Mouse (Mus musculus) MEL (cell line): ENCODE measurements around the gene Trappc6a. TPM values are rescaled to one million over a fixed set of nuclear protein-coding genes. Genes with fewer than 3 reads are reported as not detected.

Source experiments
- DNase-seq: peaks from one replicate; pipeline ENCODE4 v3.0.0; 2011; ENCODE audit warnings: low read depth, low spot score
- H3K27ac ChIP-seq: 2 replicates; pipeline ENCODE4 v1.5.1; 2012; ENCODE audit warnings: low read depth, mild to moderate bottlenecking, control low read depth, low read length, moderate library complexity; ENCODE audit not compliant: control insufficient read depth
- H3K27me3 ChIP-seq, 2 experiments: fragments of 150-350 bp in 1 of 2; sonication (generic) in 1 of 2; 2 replicates each; pipeline ENCODE4 v1.6.1; 2012; ENCODE audit warnings: low read length in 2 of 2, mild to moderate bottlenecking in 2 of 2, improper control_type of control experiment in 1 of 2, moderate library complexity in 1 of 2; ENCODE audit not compliant: insufficient read depth in 2 of 2, control insufficient read depth in 1 of 2
- H3K36me3 ChIP-seq, 2 experiments: 2 replicates each; pipeline ENCODE4 v1.6.1; 2012 to 2014; ENCODE audit warnings: low read length in 2 of 2, improper control_type of control experiment in 1 of 2, inconsistent platforms in 1 of 2, mild to moderate bottlenecking in 1 of 2; ENCODE audit not compliant: insufficient read depth in 2 of 2, control insufficient read depth in 1 of 2
- H3K4me1 ChIP-seq, 2 experiments: fragments of 150-350 bp in 1 of 2; sonication (generic) in 1 of 2; 2 replicates each; pipeline ENCODE4 v1.6.1; 2012; ENCODE audit warnings: low read length in 2 of 2, improper control_type of control experiment in 1 of 2, mild to moderate bottlenecking in 1 of 2; ENCODE audit not compliant: insufficient read depth in 2 of 2, control insufficient read depth in 1 of 2
- H3K4me3 ChIP-seq, 2 experiments: fragments of 150-350 bp in 1 of 2; sonication (generic) in 1 of 2; 2 replicates each; pipeline ENCODE4 v1.5.1; 2012; ENCODE audit warnings: low read depth in 2 of 2, low read length in 2 of 2, mild to moderate bottlenecking in 2 of 2, moderate library complexity in 2 of 2, control low read depth in 1 of 2, improper control_type of control experiment in 1 of 2; ENCODE audit not compliant: control insufficient read depth in 1 of 2, insufficient read depth in 1 of 2
- H3K79me2 ChIP-seq: 2 replicates; pipeline ENCODE4 v1.6.1; 2012; ENCODE audit warnings: mild to moderate bottlenecking, low read length, moderate library complexity; ENCODE audit not compliant: control insufficient read depth, poor library complexity, insufficient read depth
- H3K9ac ChIP-seq: 2 replicates; pipeline ENCODE4 v1.6.1; 2012; ENCODE audit warnings: low read depth, mild to moderate bottlenecking, control low read depth, low read length, moderate library complexity; ENCODE audit not compliant: control insufficient read depth, poor library complexity, severe bottlenecking
- H3K9me3 ChIP-seq: fragments of 150-350 bp; sonication (generic); replicated peaks from 2 replicates; pipeline ENCODE4 v1.6.1; 2012; ENCODE audit warnings: mild to moderate bottlenecking, low read length, improper control_type of control experiment, moderate library complexity; ENCODE audit not compliant: insufficient read depth
- BHLHE40 ChIP-seq: IDR thresholded peaks from 2 replicates; pipeline ENCODE4 v1.6.1; 2012; ENCODE audit warnings: low read depth, mild to moderate bottlenecking, inconsistent platforms, low read length, improper control_type of control experiment, borderline replicate concordance
- CHD1 ChIP-seq: IDR thresholded peaks from 2 replicates; pipeline ENCODE4 v1.6.1; 2012; ENCODE audit warnings: low read depth, mild to moderate bottlenecking, inconsistent platforms, low read length, improper control_type of control experiment
- EP300 ChIP-seq, 2 experiments: IDR thresholded peaks; 2 replicates each; pipeline ENCODE4 v1.6.1; 2011; ENCODE audit warnings: improper control_type of control experiment in 2 of 2, low read length in 2 of 2, low read depth in 1 of 2, mild to moderate bottlenecking in 1 of 2
- HCFC1 ChIP-seq: IDR thresholded peaks from 2 replicates; pipeline ENCODE4 v1.6.1; 2012; ENCODE audit warnings: low read depth, mild to moderate bottlenecking, inconsistent platforms, low read length, improper control_type of control experiment, moderate library complexity
- MAZ ChIP-seq: IDR thresholded peaks from 2 replicates; pipeline ENCODE4 v1.6.1; 2012; ENCODE audit warnings: low read depth, mild to moderate bottlenecking, inconsistent platforms, low read length, improper control_type of control experiment
- MXI1 ChIP-seq: IDR thresholded peaks from 2 replicates; pipeline ENCODE4 v1.6.1; 2011; ENCODE audit warnings: mild to moderate bottlenecking, low read depth, low read length, improper control_type of control experiment
- MYC ChIP-seq: IDR thresholded peaks from 2 replicates; pipeline ENCODE4 v1.6.1; 2011; ENCODE audit warnings: low read depth, mild to moderate bottlenecking, low read length, improper control_type of control experiment, moderate library complexity
- NRF1 ChIP-seq: IDR thresholded peaks from 2 replicates; pipeline ENCODE4 v1.6.1; 2014; ENCODE audit warnings: low read depth, mild to moderate bottlenecking, inconsistent platforms, low read length, improper control_type of control experiment, moderate library complexity; ENCODE audit not compliant: poor library complexity, insufficient read depth, severe bottlenecking
- POLR2AphosphoS5 ChIP-seq: IDR thresholded peaks from 2 replicates; pipeline ENCODE4 v1.6.1; 2012; ENCODE audit warnings: low read depth, borderline replicate concordance, mild to moderate bottlenecking, inconsistent platforms, low read length, moderate library complexity, mixed read lengths
- RAD21 ChIP-seq: IDR thresholded peaks from 2 replicates; pipeline ENCODE4 v1.6.1; 2011; ENCODE audit warnings: mild to moderate bottlenecking, low read depth, low read length, improper control_type of control experiment
- SIN3A ChIP-seq: IDR thresholded peaks from 2 replicates; pipeline ENCODE4 v1.6.1; 2012; ENCODE audit warnings: low read length, improper control_type of control experiment, inconsistent platforms
- TBP ChIP-seq: IDR thresholded peaks from 2 replicates; pipeline ENCODE4 v1.8.0; 2011; ENCODE audit warnings: low read depth, low read length, improper control_type of control experiment
- UBTF ChIP-seq: IDR thresholded peaks from 2 replicates; pipeline ENCODE4 v1.6.1; 2012; ENCODE audit warnings: low read depth, mild to moderate bottlenecking, inconsistent platforms, low read length, improper control_type of control experiment, moderate library complexity, borderline replicate concordance; ENCODE audit not compliant: insufficient read depth
- USF2 ChIP-seq, 2 experiments: IDR thresholded peaks; 2 replicates each; pipeline ENCODE4 v1.6.1; 2011 to 2012; ENCODE audit warnings: improper control_type of control experiment in 2 of 2, low read length in 2 of 2, borderline replicate concordance in 1 of 2, inconsistent platforms in 1 of 2, low read depth in 1 of 2, mild to moderate bottlenecking in 1 of 2; ENCODE audit not compliant: insufficient read depth in 1 of 2
- polyA plus RNA-seq, 2 experiments: library from polyadenylated mRNA; stranded (reverse) in 1 of 2; unstranded in 1 of 2; fragments of >175 nt in 1 of 2; fragments of >200 nt in 1 of 2; gene quantifications; 2 replicates each; pipeline versions ENCODE4 v1.2.1 to v1.2.4; 2012; ENCODE audit warnings: low replicate concordance in 2 of 2, low read depth in 1 of 2; ENCODE audit not compliant: insufficient read length in 2 of 2, insufficient read depth in 1 of 2, missing spikeins in 1 of 2
- total RNA-seq: library from RNA; depleted of rRNA; stranded (reverse); fragments of 300-350 nt; gene quantifications from 2 replicates; pipeline ENCODE4 v1.2.3, GENCODE M21; 2012

The Trappc6a gene
- total and polyA plus RNA-seq, 3 experiments = 82.8 to 88.2 TPM; not detected in 1

GRCm38 (mm10) chr7:19470308-19470707 is 37.9 kb upstream of the Trappc6a start:
- Histone ChIP-seq H3K27ac (no peak overlapping the region), H3K4me3 (no peak overlapping the region), H3K9ac (no peak overlapping the region), H3K27me3 (no peaks in the 10 kb centered on the region), H3K4me1 (no peaks in the 10 kb centered on the region; a peak in 1 of 4 replicates), H3K79me2 (no peaks in the 10 kb centered on the region), H3K36me3 (no peaks in the 10 kb centered on the region), H3K9me3 (no peaks in the 10 kb centered on the region)
- DNase-seq = no peak
- TF ChIP-seq MYC (no peak), SIN3A (no peak), BHLHE40 (no peak), HCFC1 (no peak), RAD21 (no peak), TBP (no peak), USF2 (IDR thresholded peaks at IDR 0.05; ENCODE audit: borderline replicate concordance in 1 of 2, insufficient read depth in 1 of 2, low read depth in 1 of 2, low read length in 2 of 2) (no peak), CHD1 (no peak)

GRCm38 (mm10) chr7:19472403-19472802 is 35.8 kb upstream of the Trappc6a start:
- Histone ChIP-seq H3K9me3 (no peaks in the 10 kb centered on the region), H3K36me3 (no peaks in the 10 kb centered on the region), H3K27ac (no peak overlapping the region), H3K79me2 (no peaks in the 10 kb centered on the region), H3K4me1 (no peaks in the 10 kb centered on the region), H3K4me3 (no peak overlapping the region), H3K27me3 (no peaks in the 10 kb centered on the region), H3K9ac (no peak overlapping the region)
- no peak for TF ChIP-seq HCFC1
- no peak for TF ChIP-seq BHLHE40
- no peak for TF ChIP-seq MXI1
- TF ChIP-seq EP300 (IDR thresholded peaks at IDR 0.05; ENCODE audit: low read depth in 1 of 2, low read length in 2 of 2) = no peak
- no peak for TF ChIP-seq CHD1
- no peak for TF ChIP-seq NRF1
- TF ChIP-seq UBTF = no peak
- TF ChIP-seq MAZ = no peak
- TF ChIP-seq POLR2AphosphoS5 = no peak
- TF ChIP-seq RAD21 = no peak
- DNase-seq = no peak
